Mouse (Mus musculus) thymus, adult 2 months (tissue): ENCODE data around the gene Lax1. TPM values are rescaled to one million over a fixed set of nuclear protein-coding genes. Genes with fewer than 3 reads are reported as not detected.
"Not testable (repeated sequence)": the region's sequence is repeated elsewhere in the genome, so short reads cannot be mapped to it uniquely, and the experiment has no call there.

ENCODE experiments used
- DNase-seq: peaks from one replicate; pipeline ENCODE4 v3.0.0; 2021
- H3K27ac ChIP-seq: fragments of 200-500 bp; 2 replicates; pipeline ENCODE4 v1.5.1; 2012; ENCODE audit warnings: low read length, control low read depth; ENCODE audit not compliant: control insufficient read depth, insufficient read depth
- H3K27me3 ChIP-seq: fragments of 200-500 bp; 2 replicates; pipeline ENCODE4 v1.6.1; 2012; ENCODE audit warnings: mild to moderate bottlenecking, low read length, moderate library complexity, mixed read lengths; ENCODE audit not compliant: control insufficient read depth, insufficient read depth
- H3K36me3 ChIP-seq: fragments of 200-500 bp; 2 replicates; pipeline ENCODE4 v1.6.1; 2012; ENCODE audit warnings: mild to moderate bottlenecking, low read length, moderate library complexity; ENCODE audit not compliant: control insufficient read depth, insufficient read depth
- H3K4me1 ChIP-seq: fragments of 200-500 bp; replicated peaks from 2 replicates; pipeline ENCODE4 v1.6.1; 2012; ENCODE audit warnings: low read length; ENCODE audit not compliant: control insufficient read depth, insufficient read depth
- H3K4me3 ChIP-seq: fragments of 200-500 bp; 2 replicates; pipeline ENCODE4 v1.5.1; 2012; ENCODE audit warnings: mild to moderate bottlenecking, low read length, control low read depth, moderate library complexity; ENCODE audit not compliant: control insufficient read depth, insufficient read depth
- CTCF ChIP-seq: fragments of 200-500 bp; IDR thresholded peaks from 2 replicates; pipeline ENCODE4 v1.5.1; 2012; ENCODE audit warnings: mild to moderate bottlenecking, control low read depth, low read length, moderate library complexity, borderline replicate concordance; ENCODE audit not compliant: control insufficient read depth, poor library complexity, insufficient read depth; ENCODE audit errors: extremely low read depth
- POLR2A ChIP-seq: fragments of 200-500 bp; IDR thresholded peaks from 2 replicates; pipeline ENCODE4 v1.6.1; 2012; ENCODE audit warnings: mild to moderate bottlenecking, low read length, control low read depth, moderate library complexity; ENCODE audit not compliant: control insufficient read depth, poor library complexity, insufficient read depth; ENCODE audit errors: extremely low read depth
- WGBS: fragments of 180-500 bp; shearing (Covaris S2); methylation state at CpG from one replicate; pipeline ENCODE4 v1.1.7; 2018; 5-methylcytosine and 5-hydroxymethylcytosine counted together
- polyA plus RNA-seq: library from polyadenylated mRNA; depleted of rRNA; stranded (reverse); fragments of >200 nt; gene quantifications from 2 replicates; pipeline ENCODE4 v1.2.3, GENCODE M21; 2012

Gene Lax1
- polyA plus RNA-seq, 1 experiment: 21.9 TPM

- Histone ChIP-seq H3K27ac (no peak overlapping the region), H3K36me3 (no peaks in the 10 kb centered on the region), H3K27me3 (no peaks in the 10 kb centered on the region), H3K4me1 (no peaks in the 10 kb centered on the region), H3K4me3 (no peak overlapping the region)
- TF ChIP-seq POLR2A (no peak), CTCF (no peak)
- no peak for DNase-seq
- 64% methylated on average over 6 of the region's 6 CpGs for WGBS
Observed at GRCm38 (mm10) chr1:133670776-133671175, 19.1 kb downstream of the Lax1 start.

- no peaks in the 10 kb centered on the region for H3K36me3 ChIP-seq
- H3K27ac ChIP-seq: no peak overlapping the region
- no peaks in the 10 kb centered on the region for H3K4me1 ChIP-seq
- H3K27me3 ChIP-seq: no peaks in the 10 kb centered on the region
- WGBS: 98% methylated on average over 12 of the region's 12 CpGs
- H3K4me3 ChIP-seq: no peak overlapping the region
- DNase-seq: no peak
- no peak for TF ChIP-seq POLR2A
- no peak for TF ChIP-seq CTCF
Observed at GRCm38 (mm10) chr1:133670190-133670589, 19.7 kb downstream of the Lax1 start.

- Histone ChIP-seq H3K4me3 (no peak overlapping the region), H3K36me3 (no peaks in the 10 kb centered on the region), H3K4me1 (no peaks in the 10 kb centered on the region), H3K27me3 (no peaks in the 10 kb centered on the region), H3K27ac (no peak overlapping the region)
- TF ChIP-seq CTCF: no peak
- no peak for TF ChIP-seq POLR2A
- 97% methylated on average over 3 of the region's 3 CpGs for WGBS
- DNase-seq: no peak
Observed at GRCm38 (mm10) chr1:133668618-133669017, 21.3 kb downstream of the Lax1 start.

- WGBS: 97% methylated on average over 7 of the region's 7 CpGs
- no peaks in the 10 kb centered on the region for H3K36me3 ChIP-seq
- no peak for DNase-seq
- no peak overlapping the region for H3K4me3 ChIP-seq
- H3K27ac ChIP-seq: no peak overlapping the region
- no peaks in the 10 kb centered on the region for H3K27me3 ChIP-seq
- H3K4me1 ChIP-seq: no peaks in the 10 kb centered on the region
- TF ChIP-seq CTCF (no peak), POLR2A (no peak)
Observed at GRCm38 (mm10) chr1:133667721-133668120, 22.2 kb downstream of the Lax1 start.

GRCm38 (mm10) chr1:133665713-133666112, 24.2 kb downstream of the Lax1 start:
- not testable (repeated sequence) for H3K27me3 ChIP-seq, H3K36me3 ChIP-seq, DNase-seq, H3K27ac ChIP-seq, H3K4me1 ChIP-seq, H3K4me3 ChIP-seq
- 93% methylated on average over 8 of the region's 8 CpGs for WGBS

GRCm38 (mm10) chr1:133664203-133664970, 25.5 kb downstream of the Lax1 start:
- H3K36me3 ChIP-seq: no peaks in the 10 kb centered on the region
- no peak for DNase-seq
- TF ChIP-seq CTCF (no peak), POLR2A (no peak)
- H3K27me3 ChIP-seq: no peaks in the 10 kb centered on the region
- no peak overlapping the region for H3K27ac ChIP-seq
- 0 out of 2 replicates have a peak, but pooled peaks cover 3% of the 10 kb centered on the region for H3K4me1 ChIP-seq
- 95% methylated on average over 11 of the region's 11 CpGs for WGBS
- H3K4me3 ChIP-seq: no peak overlapping the region

- 91% methylated on average over 4 of the region's 4 CpGs for WGBS
- H3K27me3 ChIP-seq: no peaks in the 10 kb centered on the region
Observed at GRCm38 (mm10) chr1:133663427-133663826, 26.5 kb downstream of the Lax1 start.

More at GRCm38 (mm10) chr1:133663427-133663826, 26.5 kb downstream of the Lax1 start:
- H3K4me1 ChIP-seq: 0 out of 2 replicates have a peak, but pooled peaks cover 3% of the 10 kb centered on the region
- TF ChIP-seq POLR2A: no peak
- no peak for TF ChIP-seq CTCF
- H3K27ac ChIP-seq: no peak overlapping the region
- H3K36me3 ChIP-seq: peaks cover 3% of the 10 kb centered on the region; the same call in 1 of the 2 replicates
- H3K4me3 ChIP-seq: no peak overlapping the region
- no peak for DNase-seq
